Comparison of ENCODE assay signal across 8 mouse cellular contexts in the genomic region with DNA sequence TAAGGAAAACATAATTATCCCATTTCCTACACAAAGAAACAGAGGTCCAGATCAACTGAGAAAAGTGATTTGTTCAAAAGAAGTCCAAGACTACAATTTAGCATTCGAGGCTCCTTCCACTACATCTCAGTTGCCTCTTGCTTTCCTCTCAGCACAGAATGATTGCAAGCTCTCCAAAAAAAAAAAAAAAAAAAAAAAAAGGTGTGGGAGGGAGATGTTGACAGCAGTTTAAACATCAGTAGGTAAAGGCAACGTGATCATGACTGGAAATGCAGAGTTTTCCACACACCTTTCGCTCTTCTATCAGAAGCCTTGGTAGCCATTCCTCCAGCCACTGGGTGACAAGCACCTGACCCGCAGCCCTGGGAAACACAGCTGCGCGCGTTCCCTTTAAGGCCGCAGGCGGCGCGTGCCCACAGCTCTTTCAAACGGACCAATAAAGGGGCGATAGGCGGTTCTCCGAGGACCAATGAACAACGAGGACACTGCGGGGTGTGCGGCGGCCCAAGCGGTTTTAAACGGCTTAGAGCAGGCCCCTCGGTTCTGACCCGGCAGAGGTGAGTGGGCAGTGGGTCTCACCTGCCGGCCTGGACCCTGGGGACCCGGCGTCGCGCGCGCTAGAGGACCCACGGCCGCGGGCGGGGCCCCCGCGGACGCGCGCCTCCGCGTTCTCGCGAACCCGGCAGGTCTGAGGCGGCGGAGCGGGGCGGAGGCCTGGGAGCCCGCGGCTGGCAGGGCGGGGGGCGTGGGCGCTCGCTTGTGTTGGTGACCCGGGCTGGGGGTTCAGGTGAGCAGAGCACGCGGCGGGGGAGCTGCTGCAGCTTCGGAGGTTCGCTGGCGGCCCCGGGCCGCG. TPM values are rescaled to one million over a fixed set of nuclear protein-coding genes. Genes with fewer than 3 reads are reported as not detected.
DNase-seq lines count a peak whose midpoint lies in the region; ATAC-seq lines count a peak whose summit lies in the region.

Gene Ckap5, plus strand, starts transcription at position 469 of the 853 bp plus-strand sequence.

- peak within 1 kb of the TSS; percentile 97 for H3K4me3 ChIP-seq in hindbrain, embryonic 12.5 days

- DNase-seq in NIH3T3 (ENCODE audit: low read depth): peak; percentile 95
- DNase-seq in cerebellum, postnatal 10 days: peak; percentile 96 to 97
- peak; percentile 90 to 93 for DNase-seq in frontal cortex, postnatal 10 days (ENCODE audit: low spot score in 2 of 2)
- DNase-seq in layer of hippocampus, postnatal 14 days (ENCODE audit: low spot score in 2 of 2): peak; percentile 90 to 95
- DNase-seq in lung, postnatal 14 days: peak; percentile 89
- peak; percentile 83 for DNase-seq in retina, adult 2 months (ENCODE audit: low read depth, low spot score)
- peak; percentile 88 to 90 for DNase-seq in thymus, postnatal 36 days

- peak within 1 kb of the TSS; percentile 89 for H3K27ac ChIP-seq in hindbrain, embryonic 12.5 days

- no peaks in the 10 kb centered on the region for H3K27me3 ChIP-seq in hindbrain, embryonic 12.5 days

- H3K9ac ChIP-seq in hindbrain, embryonic 12.5 days: peak within 1 kb of the TSS; percentile 97

- 1% methylated on average over 62 of the region's 64 CpGs for WGBS in hindbrain, embryonic 12.5 days

- H3K9me3 ChIP-seq in hindbrain, embryonic 12.5 days (replicated peaks): no peaks in the 10 kb centered on the region

- peaks cover 12% of the 10 kb centered on the region; the same call in 1 of the 2 replicates for H3K36me3 ChIP-seq in hindbrain, embryonic 12.5 days

- peak within 1 kb of the TSS; percentile 79 for H3K4me2 ChIP-seq in hindbrain, embryonic 12.5 days (replicated peaks)

- peaks cover 7% of the 10 kb centered on the region for H3K4me1 ChIP-seq in hindbrain, embryonic 12.5 days

- ATAC-seq in hindbrain, embryonic 12.5 days (ENCODE audit: low FRiP score): peak; percentile 98

RNA-seq across cellular contexts. Expression of gene Ckap5, which starts in this region (rescaled TPM):
- polyA plus RNA-seq in hindbrain, embryonic 12.5 days (2016; fragmentation: Nextera tagmentation; extraction: Ambion mirVana): 136 and 139 TPM in 2 replicates
- 100 to 1,000 TPM; 112 to 120 TPM for total RNA-seq in layer of hippocampus, postnatal 14 days (2021)

Comparison
In these comparisons a context has a peak if more than half of its experiments do, and no peak if none do; other contexts are left out.
1. Peak in every context shown above with its lines: DNase-seq, ATAC-seq, H3K4me3 ChIP-seq and H3K27ac ChIP-seq.